Mouse (Mus musculus): Measurements from ENCODE around the gene Olfr821.
"Not testable (repeated sequence)": the region's sequence is repeated elsewhere in the genome, so short reads cannot be mapped to it uniquely, and the experiment has no call there.

Olfr821 gene

DNA sequence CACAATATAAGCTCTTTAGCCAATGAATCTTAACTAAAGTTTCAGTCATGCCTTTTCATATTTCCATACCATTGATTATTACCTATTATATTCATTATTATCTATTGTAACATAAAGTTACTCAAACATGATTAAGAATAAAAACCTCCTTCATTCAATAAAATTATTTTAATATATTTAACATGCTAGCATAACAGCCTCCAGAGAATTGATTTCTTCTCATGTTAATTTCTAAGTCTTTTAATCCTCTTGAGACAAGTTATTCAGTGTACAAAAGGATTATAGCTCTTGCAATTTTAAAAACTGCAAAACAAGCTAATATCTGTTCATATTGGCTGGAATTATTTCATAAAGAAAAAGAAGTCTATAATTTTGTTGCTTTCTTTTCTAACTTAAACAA is at the start of gene Olfr821:
Gene Olfr821 (plus strand): TSS at position 301 of the 400 bp plus-strand sequence.
- no peak for DNase-seq (ENCODE audit: low spot score)

DNA sequence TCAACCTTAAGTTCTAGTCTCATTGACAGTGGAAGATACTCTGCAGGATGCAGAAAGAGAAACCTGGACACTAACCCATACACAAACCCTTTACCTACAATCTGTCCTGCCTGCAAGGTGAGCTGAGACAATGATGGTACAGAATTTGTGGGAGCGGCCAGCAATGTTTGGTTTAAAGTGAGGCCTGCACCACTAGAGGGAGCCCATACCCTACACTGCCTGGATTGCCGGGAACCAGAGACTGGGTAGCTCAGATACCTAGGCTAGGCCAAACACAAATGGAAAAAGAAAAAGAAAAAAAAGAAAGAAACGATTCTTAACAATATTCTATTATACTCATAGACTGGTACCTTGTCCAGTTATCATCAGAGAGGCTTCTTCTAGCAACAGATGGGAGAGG is 48.3 kb upstream of the Olfr821 start:
- DNase-seq (ENCODE audit: low spot score), result not testable (repeated sequence)

DNA sequence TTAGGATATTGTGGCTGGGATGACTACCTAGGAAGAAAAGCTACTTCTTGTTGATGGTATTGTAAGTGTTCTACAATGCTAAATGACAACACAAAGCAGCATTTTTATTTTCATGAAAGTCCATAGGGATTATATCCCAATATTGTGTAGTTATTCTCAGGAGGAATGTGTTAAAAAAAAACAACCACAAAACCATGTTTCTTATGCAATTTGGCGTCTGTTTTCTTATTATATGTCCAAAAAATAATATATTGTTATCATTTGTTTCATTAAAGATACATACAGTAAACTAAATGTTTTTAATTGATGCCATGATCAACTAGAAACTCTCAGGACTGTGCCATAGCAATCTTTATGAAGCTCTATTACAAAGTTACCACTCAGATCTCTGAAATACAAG is 45.2 kb upstream of the Olfr821 start, which contains the start of gene Gm10310:
Gene Gm10310 (minus strand): TSS at position 101 of the 400 bp plus-strand sequence.
- not testable (repeated sequence) for DNase-seq (ENCODE audit: low spot score)

DNA sequence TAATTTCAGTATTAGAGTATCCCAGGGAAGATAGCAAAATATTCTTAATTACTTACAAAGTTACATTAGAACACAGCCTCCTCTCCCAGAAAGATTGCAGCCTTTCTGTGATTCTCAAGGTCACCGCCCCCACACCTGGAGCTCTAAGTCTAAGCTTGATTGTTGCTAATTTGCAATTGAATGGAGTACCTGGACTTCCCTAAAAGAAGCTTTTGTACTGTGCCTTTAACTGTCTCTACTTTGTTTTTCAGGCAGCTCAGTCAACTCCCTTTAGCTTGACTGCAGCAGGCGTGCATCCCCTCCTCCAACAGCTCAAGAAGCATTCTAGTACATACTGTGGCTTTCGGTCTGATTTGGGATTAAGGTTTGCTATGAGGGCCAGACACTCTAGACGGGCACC is 26.0 kb upstream of the Olfr821 start:
- not testable (repeated sequence) for DNase-seq (ENCODE audit: low spot score)

DNA sequence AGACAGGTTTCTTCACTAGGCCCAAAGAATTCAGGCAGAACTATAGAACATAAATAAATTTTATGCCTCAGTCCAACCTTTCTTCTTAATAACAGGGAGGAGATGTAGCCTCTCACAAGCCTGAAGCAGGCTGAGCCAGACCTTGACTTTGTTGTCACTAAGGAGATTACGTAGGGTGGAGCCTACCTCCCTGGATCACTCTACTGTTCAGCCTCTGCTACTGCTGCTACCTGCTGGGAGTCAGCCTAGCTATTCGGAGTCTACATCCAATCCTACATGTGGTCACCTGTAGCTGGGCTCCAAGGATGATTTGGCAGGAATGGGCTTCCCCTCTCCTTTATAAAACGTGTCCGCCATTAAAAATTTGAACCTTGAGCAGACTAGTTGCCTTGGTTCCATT is 24.8 kb upstream of the Olfr821 start:
- not testable (repeated sequence) for DNase-seq (ENCODE audit: low spot score)

DNA sequence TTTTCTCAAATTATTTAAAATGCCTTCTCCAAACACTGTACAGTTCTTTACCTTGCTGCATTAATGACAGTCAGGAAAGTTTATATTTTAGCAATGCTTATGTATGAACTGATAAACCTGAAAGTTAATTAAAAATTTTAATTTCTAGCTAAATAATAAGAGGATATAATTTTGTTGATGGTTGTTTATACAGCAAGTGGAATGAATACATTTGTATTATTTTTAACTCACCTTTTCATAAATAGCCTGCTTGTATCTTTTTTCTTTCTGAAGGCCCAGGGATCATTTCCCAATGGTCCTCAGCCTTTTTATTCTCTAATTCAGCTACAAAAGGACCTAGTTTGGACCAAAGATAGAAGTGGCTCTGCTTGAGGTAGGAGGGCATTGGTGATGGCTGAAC is 17.8 kb upstream of the Olfr821 start, which contains the start of gene Olfr820:
Gene Olfr820 (plus strand): TSS at position 301 of the 400 bp plus-strand sequence.
- DNase-seq (ENCODE audit: low spot score), result no peak

DNA sequence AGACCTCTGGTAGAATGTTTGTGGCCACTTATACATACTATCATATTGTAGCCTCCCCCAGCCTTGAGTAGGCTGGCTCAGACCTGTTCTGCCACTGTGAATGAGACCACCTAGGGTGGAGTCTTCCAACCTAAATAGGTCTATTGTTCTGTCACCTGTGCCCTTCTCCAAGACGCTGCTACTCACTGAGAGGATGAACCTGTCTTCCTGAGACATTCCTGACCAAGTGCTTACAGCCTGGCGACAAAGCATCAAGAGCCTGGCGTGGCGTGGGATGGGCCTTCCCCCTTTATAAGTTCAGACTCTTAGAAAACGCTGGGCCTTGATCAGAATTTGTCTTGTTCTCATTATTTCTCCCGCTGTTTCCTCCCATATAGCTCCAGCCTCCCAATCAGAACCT is 6.9 kb downstream of the Olfr821 start:
- DNase-seq (ENCODE audit: low spot score), result no peak

DNA sequence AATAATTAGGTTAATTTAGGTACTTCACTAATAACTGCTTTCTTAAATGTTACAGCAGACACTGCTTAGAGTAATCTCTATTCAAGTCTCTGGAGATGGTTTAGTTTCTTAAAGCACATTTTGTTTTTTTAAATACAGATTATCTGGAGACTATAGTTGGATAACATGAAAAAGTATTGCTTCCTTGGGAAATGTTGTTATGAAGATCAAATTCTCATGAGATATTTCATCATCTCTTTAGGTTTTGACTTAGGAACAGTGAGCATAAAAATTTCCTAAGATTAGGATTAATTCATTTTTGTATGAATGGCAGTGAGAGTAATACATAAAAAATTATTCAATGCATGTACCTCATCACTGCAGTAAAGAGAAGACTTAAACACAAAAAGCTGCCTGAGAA is 40.8 kb downstream of the Olfr821 start, which contains the start of gene Olfr822:
Gene Olfr822 (plus strand): TSS at position 301 of the 400 bp plus-strand sequence.
- no peak for DNase-seq (ENCODE audit: low spot score)
